Mouse (Mus musculus) frontal cortex, adult (tissue): ENCODE measurements around the gene Pkd1l3.

Source experiments
- ATAC-seq: cut with Nextera tagmentation; 2 replicates; pipeline ENCODE4 v1.9.2; 2017; ENCODE audit warnings: mild to moderate bottlenecking, moderate library complexity, mixed read lengths; ENCODE audit not compliant: low TSS enrichment

Pkd1l3 gene

DNA sequence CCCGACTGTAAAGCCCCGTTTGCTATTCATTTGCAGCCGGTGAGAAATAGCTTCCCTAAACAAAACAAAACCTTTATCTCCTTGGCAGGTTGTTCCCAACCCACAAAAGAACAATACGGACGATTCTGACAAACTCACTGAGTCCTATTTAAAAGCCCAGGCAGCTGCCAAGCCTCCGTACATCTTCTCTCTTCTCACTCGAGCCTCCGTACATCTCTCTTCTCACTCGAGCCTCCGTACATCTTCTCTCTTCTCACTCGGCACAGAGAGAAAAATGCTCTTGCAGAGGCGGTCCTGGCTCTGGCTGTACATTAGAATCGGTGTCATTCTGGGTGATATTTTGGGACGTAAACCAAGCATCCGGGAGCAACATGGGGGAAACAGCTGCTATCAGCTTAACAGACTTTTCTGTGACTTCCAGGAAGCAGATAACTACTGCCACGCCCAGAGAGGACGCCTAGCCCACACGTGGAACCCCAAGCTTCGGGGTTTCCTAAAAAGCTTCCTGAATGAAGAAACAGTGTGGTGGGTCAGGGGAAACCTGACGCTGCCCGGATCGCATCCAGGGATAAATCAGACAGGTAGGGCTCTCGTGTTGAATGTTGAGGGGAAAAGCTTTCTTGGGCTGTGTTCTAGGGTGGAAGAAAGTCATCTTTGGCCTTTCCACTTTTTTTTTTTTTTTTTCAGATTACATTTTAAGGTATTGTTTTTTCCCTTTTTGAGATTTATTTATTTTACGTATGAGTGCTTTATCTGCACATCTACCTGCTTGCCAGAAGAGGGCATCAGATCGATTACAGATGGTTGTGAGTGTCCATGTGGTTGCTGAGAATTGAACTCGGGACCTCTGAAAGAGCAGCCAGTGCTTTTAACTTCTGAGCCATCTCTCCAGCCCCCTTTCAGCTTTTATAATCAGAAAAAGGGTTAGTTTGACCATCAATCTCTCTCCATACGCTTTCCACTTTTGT, at the start of gene Pkd1l3:
TSS of gene Pkd1l3 (plus strand) at position 275 of the 968 bp plus-strand sequence.
- ATAC-seq, result peak; percentile 96

DNA sequence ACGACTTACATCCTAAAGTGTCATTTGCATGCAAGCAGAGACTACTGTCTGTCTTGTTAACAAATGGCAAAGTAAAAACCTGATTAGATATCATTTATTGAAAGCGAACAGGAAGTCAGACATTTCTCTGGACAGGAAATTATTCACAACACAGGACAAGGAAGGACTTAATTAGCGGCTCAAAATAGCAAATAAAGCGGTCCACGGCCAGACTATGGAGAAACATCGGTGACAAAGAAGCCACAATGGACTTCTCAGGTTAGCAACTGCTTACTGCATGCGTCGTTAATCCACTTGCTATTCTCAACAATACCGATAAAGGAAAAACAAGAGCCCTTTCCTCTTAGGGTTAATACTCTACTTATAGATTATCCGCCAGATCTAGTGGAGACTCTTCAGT, 49.6 kb upstream of the Pkd1l3 start:
- ATAC-seq, result no peak

DNA sequence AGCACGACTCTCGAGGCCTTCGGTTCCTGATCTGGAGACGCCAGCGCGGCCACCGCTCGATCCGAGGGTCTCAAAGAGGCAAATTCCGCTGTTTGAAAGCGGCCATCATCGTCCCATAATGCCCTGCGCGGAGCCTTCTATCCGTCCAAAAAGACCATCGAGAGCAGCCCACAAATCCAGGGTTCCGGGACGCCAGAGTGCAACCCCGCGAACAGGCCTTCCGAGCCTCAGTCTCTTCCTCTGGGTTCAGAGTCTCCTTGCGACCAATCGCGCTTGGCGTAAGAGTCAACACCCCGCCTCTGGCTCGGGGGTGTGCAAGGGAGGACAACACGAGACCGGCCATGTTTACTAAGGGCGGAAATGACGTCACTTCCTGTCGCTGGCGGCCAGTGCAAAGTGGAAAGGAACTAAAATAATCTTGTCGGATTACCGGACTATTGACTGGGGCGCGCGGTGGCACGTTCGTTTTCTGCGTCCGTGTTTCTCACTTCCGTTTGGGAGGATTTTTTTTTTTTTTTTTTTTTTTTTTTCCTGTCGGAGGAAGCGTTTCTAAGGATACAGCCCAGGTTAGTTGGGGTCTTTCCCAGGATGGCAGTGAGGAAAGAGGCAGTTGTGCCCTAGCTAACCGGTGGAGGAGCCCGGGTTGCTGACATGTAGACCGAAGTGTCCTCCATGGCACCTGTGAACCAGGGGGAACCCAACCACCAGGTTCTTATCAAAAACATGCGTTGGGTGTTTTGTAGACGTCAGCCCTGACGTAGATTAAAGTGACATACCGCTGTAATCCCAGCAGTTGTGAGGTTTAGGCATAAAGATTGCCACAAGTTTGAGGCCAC, 48.6 kb upstream of the Pkd1l3 start, which contains the start of the genes Dhx38 and Txnl4b:
TSS of gene Dhx38 (minus strand) at position 364 of the 836 bp plus-strand sequence.
TSS of gene Txnl4b (plus strand) at position 395 of the 836 bp plus-strand sequence.
- ATAC-seq, result peak; percentile 99

DNA sequence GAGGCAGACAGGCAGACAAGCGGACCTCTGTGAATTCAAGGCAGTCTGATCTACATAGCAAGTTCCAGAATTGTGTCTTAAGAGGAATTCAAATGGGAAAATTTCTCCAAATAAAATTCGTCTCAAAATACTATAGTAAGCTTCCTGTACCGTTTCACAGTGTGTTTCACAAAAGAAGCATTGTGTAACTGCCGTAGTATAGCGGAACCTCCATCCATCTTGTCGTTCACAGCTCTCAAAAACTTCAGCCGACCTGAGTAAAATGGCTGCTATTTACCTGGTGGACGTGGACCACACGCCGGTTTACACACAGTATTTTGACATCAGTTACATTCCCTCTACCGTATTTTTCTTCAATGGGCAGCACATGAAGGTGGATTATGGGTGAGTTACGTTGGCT, 43.2 kb upstream of the Pkd1l3 start:
- ATAC-seq, result no peak

DNA sequence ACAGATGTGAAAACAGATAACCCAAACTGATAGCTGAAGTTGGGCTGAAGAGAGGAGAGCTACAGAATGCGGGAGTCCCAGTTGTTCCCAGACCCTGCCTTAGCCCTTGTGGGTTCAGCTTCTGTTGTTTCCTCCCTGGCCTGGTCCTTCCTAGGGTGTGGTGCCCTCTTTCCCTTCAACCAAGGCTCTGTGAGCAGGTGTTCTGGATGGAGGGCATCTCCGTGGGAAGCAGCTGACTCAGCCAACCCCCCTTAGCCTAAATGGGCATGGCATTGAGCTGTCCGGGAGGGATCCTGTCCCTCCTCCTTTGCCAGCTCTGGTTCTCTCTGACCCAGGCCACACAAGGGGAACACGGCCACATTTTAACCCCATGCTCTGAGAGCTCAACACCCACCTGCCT, 38.0 kb upstream of the Pkd1l3 start:
- ATAC-seq, result no peak

DNA sequence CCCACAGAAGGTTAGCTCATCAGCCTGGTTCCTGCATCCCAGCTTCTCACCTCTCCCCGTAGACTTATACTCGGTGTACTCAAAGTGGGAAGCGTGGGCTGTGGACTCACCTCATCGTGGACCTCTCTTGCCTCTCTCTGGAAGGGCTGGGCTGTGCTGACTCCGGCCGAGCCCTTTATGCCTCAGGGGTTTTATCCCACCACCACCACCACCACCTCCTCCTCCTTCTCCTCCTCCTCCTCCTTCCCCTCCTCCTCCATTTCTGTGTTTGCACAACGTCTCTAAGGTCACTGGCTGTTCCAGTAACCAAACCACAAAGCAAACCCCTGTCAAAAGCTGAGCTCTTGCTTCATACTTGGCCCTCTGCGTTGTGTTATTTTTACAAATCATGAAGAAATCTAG, 35.4 kb upstream of the Pkd1l3 start, which contains the start of gene Hp:
TSS of gene Hp (minus strand) at position 273 of the 402 bp plus-strand sequence.
- no peak for ATAC-seq

DNA sequence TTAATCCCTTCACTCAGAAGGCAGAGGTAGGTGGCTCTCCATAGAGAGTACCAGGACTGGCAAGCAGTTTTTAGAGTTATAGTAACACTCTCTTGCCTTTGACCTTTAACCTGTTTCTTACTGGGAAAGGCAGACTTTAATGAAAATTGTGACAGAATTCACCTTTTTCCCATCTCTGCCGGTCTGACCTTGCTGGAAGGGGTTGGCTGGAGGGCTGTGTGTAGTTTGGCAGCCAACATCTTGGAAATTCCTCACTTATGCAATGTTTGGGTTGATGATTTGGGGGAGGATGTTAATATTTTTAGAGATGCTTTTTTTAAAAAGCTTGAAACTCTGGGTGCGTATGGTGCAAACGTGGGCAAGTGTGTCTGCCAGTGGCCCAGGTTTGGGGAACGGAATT, 30.0 kb upstream of the Pkd1l3 start:
- no peak for ATAC-seq

DNA sequence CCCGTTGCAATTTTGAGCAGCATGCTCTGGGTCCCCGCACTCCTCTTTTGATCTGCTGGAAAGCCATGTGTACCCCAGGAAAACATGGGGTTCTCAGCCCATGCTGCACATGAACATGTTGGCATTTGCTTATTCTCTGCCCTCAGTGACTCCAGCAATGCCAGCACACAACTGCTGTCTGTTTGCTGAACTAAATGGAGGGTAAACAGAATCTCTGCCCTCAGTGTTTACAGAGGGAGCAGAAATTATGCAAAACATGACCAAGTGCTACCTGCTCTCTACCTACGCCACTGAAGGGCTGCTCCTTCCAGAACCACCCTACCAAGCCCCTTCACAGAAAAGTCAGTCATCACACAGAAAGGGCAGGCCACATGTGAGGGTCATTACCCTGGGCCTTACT, 29.5 kb upstream of the Pkd1l3 start:
- no peak for ATAC-seq

DNA sequence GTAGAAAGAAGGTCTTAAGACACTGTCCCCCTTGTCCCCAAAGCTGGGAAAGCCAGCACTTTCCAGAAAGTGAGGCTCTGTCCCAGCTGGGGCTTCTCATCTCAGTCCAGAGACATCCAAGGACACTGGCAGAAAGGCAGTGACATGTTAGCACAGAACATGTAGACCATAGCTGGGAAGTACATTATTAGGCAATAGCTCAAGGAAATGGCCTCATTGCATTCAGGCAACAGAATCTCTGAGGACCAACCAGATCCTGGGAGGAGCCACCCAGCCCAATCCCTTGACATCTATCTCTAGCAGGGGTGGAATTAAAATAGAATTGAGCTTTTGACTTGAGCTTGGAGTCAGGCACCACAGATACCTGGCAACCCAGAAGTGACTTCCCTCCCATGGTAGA, 28.7 kb upstream of the Pkd1l3 start:
- no peak for ATAC-seq

DNA sequence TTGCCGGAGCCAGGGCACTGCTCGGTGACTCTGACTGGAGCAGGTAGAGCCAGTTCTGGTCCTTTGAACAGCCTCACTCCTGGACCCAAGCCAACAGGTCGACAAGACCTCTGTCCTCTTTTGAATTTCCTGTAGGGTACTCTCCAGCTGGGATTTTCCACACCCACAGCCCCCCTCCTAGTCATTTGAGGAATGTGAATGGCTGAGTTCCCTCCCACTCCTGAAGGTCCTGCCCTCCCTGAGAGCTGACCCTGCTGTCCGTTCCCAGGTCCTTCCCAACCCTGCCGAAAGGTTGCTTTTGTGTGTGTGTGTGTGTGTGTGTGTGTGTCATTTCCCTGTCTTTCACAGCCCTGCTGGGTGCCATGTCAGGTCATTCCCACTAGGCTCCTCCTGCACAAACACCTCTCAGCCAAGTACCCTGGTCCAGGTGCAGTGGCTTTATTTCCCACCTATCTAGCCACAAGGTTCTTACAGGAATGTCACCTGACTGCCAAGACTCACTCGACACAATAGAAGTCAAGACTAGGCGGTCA, 27.3 kb upstream of the Pkd1l3 start:
- ATAC-seq, result no peak

DNA sequence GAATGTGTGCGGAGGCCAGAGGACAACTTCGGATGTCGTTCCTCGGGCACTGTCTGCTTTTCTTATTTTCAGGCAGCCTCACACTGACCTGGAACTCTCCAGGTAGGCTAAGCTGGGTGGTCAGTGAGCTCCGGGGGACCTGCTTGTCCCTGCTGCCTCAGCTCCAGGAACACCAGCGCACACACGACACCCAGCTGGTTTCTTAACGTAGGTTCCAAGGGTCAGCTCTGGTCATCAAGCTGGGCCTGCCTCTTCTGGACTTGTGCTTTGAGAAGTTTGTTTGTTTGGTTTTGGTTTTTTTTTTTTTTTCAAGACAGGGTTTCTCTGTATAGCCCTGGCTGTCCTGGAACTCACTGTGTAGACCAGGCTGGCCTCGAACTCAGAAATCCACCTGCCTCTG, 23.4 kb upstream of the Pkd1l3 start:
- ATAC-seq, result no peak

DNA sequence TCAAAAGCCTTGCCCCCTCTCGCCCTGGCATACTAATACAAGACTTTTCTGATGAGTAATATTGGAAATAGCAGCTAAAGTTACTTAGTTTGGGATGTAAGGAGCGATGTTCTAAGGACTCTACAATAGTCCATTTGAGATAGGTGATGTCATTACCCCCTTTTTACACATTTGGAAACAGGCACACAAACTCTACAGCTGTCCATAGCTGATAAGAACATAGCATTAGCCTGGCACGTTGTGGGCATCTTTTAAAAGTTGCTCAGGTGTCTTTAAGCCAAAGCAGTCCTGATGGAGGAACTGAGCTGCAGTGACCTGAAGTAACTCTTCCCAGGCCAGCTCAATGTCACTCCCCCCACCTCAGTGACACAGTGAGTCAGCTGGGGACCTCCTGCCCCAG, 22.9 kb upstream of the Pkd1l3 start:
- no peak for ATAC-seq

DNA sequence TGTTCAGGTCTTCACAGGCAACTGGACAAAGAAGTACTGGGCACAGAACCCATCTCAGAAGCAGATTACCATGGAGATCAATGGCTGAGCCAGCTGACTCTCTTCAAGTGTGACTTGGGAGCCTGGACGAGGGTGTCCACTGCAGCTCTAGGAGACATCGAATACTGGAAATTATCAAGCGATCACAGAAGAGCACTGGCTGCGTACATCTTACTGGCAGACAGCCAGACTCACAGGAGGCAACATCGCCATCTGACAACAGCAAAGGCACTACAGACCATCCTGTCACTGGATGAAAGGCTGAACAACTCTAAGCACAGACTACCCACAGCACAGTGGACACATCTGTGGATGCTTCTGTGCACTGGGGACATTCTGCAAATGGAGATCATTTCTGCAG, 22.2 kb upstream of the Pkd1l3 start:
- no peak for ATAC-seq

DNA sequence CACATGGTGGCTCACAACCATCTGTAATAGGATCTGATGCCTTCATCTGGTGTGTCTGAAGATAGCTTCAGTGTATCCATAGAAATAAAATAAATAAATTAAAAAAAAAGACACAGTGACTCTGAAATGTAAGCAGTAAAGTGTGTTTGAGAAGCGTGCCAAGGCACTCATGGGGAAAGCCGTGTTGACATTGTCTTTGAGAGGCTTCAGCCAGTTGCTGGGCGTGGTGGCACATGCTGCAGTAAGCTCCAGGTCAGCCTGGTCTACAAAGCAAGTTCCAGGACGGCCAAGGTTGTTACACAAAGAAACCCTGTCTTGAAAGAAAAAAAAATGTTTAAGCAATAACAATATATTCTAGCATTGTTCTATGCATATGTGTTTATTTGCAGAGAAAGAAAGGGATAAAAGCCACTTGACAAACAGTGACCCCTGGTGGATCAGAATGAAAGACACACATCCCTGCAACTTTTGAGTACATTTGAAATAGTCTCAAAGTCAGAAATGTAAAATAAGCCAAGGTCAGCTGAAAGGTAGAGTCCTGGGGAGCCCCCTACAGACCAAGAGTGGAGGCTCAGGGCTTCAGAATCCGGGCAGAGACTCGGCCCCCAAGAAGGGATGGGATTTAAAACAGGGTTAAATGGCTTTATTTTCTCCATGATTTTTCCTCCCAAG, 21.1 kb upstream of the Pkd1l3 start:
- ATAC-seq, result peak; percentile 77

DNA sequence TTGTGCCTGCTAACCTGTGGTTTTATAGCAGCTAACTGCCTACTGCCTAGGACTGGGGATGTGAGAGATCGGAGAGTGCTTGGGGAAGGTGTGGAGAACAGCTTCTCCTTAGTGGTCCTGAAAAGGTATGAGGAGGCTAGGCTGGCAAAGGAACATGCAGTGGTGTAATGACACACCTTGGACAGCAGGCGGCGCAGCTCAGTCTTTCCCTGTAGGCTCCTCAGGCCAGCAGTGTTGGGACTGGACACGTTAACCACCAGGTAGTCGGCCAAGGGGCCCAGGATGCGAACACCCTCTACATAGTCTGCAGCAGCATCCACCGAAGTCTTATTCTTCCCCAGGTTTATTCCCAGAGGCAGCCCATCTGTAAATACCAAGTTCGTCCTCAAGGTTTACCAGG, 18.5 kb upstream of the Pkd1l3 start:
- ATAC-seq, result peak; percentile 74

DNA sequence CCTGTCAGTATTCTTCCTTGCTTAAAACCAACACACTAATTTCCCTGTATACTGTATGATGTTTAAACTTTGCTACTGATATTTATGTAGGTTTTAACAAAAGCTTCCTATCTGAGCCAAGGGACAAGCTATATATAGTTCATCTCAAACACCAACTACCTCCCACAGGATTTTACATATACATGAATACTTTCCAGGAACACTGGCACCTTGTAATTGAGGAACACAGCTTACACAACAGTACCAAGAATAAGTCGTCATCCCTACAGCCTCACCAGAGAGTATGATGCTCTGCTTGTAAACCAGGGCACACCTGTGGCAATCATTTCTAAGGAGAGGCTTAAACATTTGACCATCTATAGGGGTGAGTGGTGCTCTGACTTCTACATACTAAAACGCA, 7.6 kb upstream of the Pkd1l3 start:
- peak; percentile 60 for ATAC-seq

DNA sequence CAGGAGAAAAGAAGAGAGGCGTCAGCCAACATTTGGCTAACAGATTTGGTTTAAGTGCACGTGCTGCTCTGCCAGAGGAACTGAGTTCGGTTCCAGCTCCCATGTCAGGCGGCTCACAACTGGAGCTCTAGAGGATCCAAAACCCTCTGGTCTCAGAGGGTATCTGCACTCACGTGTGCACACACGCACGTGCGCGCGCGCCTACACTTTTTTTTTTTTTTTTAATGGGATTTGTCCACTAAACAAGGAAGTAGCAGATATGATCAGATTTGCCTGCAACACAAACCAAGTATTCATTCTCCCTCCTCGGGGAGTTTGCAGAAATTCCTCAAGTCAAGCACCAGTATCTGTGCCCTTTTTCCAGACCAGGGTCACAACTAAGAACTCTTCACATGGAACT, 6.7 kb upstream of the Pkd1l3 start:
- ATAC-seq, result no peak

DNA sequence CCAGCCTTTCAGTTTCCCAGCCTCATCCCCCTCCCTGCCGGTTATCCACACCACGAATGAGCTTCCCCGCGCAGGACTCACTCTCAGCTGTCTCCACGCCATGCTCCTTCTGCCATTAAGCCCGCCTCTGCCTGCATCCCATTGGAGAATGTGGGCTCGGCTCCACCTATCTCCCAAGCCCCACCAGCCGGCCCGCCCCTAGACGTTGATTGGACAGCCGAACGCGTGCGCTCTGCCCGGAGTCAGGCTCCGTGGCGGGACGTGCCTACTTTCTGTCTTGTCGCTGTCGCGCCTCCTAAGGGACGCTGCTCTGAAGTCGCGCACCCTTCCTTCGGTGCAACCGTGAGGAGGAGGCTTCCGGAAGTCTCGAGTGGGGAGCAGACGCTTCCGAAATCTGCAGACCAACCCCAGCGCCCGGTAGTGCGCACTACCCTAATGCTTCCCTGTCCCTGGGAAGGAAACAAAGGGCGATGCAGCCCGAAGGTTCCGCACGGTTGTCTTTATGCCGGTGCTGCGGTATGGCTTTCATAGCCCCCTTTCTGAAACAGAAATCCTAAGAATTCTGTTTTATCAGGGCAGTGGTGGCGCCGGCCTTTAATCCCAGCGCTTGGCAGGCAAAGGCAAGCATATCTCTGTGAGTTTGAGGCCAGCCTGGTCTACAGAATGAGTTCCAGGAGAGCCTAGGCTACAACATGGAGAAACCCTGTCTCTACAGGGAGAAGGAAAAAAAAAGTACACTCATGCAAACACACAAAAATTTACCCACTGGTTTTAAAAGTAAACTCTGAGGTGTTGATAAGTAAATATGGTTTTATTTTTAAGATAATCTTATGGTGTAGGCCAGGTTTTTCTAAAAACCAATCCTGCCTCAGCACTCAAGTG, 5.8 kb upstream of the Pkd1l3 start, which contains the start of gene Dhodh:
TSS of gene Dhodh (minus strand) at position 403 of the 882 bp plus-strand sequence.
- peak; percentile 95 for ATAC-seq

DNA sequence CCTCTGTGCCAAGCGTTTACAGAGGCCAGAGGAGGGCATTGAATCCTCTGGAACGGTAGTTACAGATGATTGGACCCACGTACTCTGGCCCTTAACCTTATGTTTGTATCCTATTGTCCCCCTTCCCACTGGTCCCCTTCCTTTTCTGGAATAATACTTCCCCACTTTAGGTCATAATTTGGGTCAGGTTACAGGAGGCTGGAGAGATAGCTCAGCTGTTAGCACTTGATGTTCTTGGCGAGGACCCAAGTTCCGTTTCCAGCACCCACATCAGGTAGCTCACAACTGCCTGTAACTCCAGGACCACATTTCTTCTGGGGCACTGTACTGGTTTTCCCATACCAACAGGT, 5.2 kb upstream of the Pkd1l3 start:
- ATAC-seq, result no peak

DNA sequence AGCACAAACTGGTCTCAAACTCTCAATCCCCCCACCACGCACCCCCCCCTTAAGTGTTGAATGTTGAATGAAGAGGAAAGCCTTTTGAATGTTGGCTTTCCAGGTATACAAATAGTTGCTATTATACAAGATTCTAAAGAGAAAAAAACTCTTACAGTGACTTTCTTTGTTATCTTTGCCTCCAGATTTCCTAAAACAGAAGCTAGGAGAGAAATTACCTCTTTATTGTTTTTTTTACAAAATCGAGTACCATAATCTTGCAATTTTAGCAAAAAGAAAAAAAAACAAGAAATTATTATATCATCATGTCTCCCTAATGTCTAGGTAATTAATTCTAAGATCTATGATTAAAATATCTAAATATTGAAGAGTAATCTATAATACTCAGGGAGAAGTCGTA, 1.3 kb downstream of the Pkd1l3 start:
- ATAC-seq, result no peak

DNA sequence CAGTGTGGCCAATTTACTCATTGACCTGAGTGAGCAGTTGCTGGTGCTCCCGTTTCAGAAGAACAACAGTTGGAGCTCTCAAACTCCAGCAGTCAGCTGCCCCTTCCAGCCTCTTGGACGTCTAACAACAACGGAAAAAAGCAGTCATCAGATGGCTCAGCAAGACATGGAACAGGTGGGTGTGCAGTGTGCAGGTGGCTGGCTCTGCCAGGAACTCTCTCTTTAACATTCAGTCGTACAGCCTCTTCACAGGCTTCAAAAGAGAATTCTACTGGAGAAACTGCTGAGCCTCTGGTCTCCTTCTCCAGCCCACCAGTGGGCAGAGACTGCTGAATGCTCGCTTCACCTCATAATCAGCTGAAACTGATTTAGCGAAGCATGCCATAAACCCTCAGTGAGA, 14.3 kb downstream of the Pkd1l3 start:
- peak; percentile 80 for ATAC-seq
